Mouse (Mus musculus): ENCODE data around the gene Plxna2.

- no peak for TF ChIP-seq CTCF (IDR thresholded peaks at IDR 0.05; ENCODE audit: extremely low read depth, insufficient read depth, insufficient read length, insufficient replicate concordance)
- TF ChIP-seq POLR2A (IDR thresholded peaks at IDR 0.05; ENCODE audit: low read depth, low read length): no peak
Observed at GRCm38 (mm10) chr1:194828316-194828715, 210.3 kb downstream of the Plxna2 start.

All from spleen, adult 2 months (tissue).